Mouse (Mus musculus) urinary bladder, postnatal 4 days (tissue): ENCODE measurements around the gene 1810013L24Rik.
"Not testable (repeated sequence)": the region's sequence is repeated elsewhere in the genome, so short reads cannot be mapped to it uniquely, and the experiment has no call there.

Experiments used
- DNase-seq, 2 experiments: peaks; one replicate each; pipeline ENCODE4 v3.0.0; 2021 to 2022; ENCODE audit warnings: low spot score in 2 of 2

1810013L24Rik gene

DNA sequence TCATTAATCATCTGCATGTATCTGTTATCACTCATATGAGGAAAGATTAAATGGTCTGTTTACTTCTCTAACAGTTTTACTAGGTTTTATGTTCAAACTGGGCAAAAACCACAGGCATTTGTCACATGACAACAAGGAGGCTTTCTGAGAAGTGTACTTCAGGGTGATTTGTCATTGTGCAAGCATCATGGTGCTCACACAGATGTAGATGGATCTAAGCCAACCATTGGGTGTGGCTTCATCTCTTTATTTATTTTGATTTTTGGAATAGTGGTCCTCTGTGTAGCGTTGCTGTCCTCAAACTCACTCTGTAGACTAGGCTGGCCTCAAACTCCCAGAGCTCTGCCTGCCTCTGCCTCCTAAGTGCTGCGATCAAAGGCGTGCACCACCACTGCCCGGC, 65.4 kb downstream of the 1810013L24Rik start:
- DNase-seq: no peak

DNA sequence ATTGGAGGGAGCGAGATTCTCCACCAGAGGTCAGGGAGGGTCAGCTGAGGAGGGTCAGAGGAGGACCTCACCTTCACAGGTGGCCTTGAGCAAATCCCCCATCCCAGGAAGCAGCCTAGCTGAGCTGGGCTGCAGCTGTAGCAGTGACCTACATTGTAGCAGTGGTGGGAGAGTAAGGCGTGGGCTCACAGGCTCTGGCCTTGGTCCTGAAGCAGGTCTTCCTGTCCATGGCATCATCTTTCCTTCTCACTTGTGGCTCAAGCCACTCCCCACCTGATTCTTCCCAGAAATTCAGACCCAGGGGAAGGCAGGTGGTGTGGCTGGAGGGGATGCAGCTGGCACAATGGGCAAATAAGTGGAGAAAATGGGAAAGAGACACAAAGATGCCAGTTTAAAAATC, 76.2 kb downstream of the 1810013L24Rik start:
- not testable (repeated sequence) for DNase-seq
